In the genomic region with DNA sequence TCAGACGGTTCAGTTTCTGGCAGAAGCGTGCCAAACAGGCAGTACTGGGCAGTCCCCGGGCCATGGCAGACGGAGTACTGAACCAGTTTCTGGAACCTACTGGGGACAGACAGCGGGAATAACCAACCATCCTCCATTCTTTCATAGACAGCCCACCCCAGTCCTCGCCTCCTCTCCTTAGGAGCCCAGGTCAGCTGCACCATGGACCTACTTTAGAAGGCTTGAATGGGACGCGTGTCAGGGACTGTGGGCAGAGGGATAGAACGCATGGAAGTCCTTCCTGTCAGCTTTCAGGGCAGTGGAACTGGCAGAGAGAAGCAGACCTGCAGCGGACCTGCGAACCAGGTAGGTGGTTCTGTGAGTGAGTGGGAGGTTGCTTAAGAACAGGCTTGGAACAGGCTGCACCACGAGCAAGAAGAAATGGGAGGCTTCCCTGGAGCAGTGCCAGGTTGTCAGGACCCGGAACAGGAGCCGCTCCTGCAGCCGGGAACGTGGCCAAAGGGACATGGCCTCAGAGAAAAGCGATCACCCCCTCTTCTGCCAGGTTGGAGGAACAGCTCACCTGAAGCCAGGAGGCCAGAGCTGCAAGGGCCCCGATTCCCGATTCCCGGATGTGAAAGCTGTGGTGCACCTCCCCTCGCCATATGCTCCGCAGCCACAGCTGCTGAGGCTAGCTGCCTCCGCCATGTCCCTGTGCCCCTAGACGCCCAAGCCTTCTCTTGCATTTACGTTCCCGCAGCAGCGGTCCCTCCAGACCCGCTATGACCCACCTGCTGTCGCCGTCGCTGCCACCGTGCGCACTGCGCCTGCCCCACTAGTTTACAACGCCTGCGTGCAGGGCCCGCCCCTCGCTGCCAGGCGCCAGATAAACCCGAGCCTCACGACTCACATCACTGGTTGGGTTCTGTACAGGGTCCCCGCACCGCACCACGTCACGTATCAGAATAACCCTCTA, we compare ENCODE assay signal across 8 mouse cellular contexts. TPM values are rescaled to one million over a fixed set of nuclear protein-coding genes. Genes with fewer than 3 reads are reported as not detected.
DNase-seq lines count a peak whose midpoint lies in the region; ATAC-seq and TF ChIP-seq lines count a peak whose summit lies in the region.

No protein-coding gene starts in this region.

- H3K27ac ChIP-seq in spleen, adult 2 months (ENCODE audit: insufficient read depth, low read length): no peak overlapping the region
- H3K27ac ChIP-seq in kidney, adult 2 months (ENCODE audit: insufficient read depth, low read depth, low read length): no peak overlapping the region
- H3K27ac ChIP-seq in limb, embryonic 12.5 days: no peak overlapping the region
- H3K27ac ChIP-seq in midbrain, embryonic 11.5 days (ENCODE audit: low read depth, low read length): no peak overlapping the region
- H3K27ac ChIP-seq in stomach, embryonic 16.5 days (ENCODE audit: low read length): peak overlapping the region; percentile 51

- no peaks in the 10 kb centered on the region for H3K27me3 ChIP-seq in spleen, adult 2 months (ENCODE audit: control insufficient read depth, insufficient read depth, low read length)
- H3K27me3 ChIP-seq in kidney, adult 2 months (replicated peaks; ENCODE audit: control insufficient read depth, insufficient read depth, low read length): no peaks in the 10 kb centered on the region
- peaks cover 70% of the 10 kb centered on the region for H3K27me3 ChIP-seq in limb, embryonic 12.5 days
- peaks cover 19% of the 10 kb centered on the region for H3K27me3 ChIP-seq in midbrain, embryonic 11.5 days (ENCODE audit: control insufficient read depth, insufficient read depth, low read length)
- no peaks in the 10 kb centered on the region for H3K27me3 ChIP-seq in stomach, embryonic 16.5 days (ENCODE audit: control insufficient read depth, insufficient read depth, low read length)

- H3K36me3 ChIP-seq in spleen, adult 2 months (ENCODE audit: control insufficient read depth, insufficient read depth, low read length): no peaks in the 10 kb centered on the region
- H3K36me3 ChIP-seq in kidney, adult 2 months (ENCODE audit: control insufficient read depth, insufficient read depth, low read length): no peaks in the 10 kb centered on the region
- H3K36me3 ChIP-seq in limb, embryonic 12.5 days: no peaks in the 10 kb centered on the region
- H3K36me3 ChIP-seq in midbrain, embryonic 11.5 days (ENCODE audit: control insufficient read depth, insufficient read depth, low read length): no peaks in the 10 kb centered on the region
- H3K36me3 ChIP-seq in stomach, embryonic 16.5 days (ENCODE audit: control insufficient read depth, insufficient read depth, low read length): no peaks in the 10 kb centered on the region

- H3K4me3 ChIP-seq in spleen, adult 2 months (ENCODE audit: extremely low read depth, insufficient read depth, insufficient read length): peak overlapping the region; percentile 54
- peak overlapping the region; percentile 74 for H3K4me3 ChIP-seq in kidney, adult 2 months (ENCODE audit: insufficient read depth, low read depth, low read length)
- peak overlapping the region; percentile 51 for H3K4me3 ChIP-seq in limb, embryonic 12.5 days (replicated peaks)
- H3K4me3 ChIP-seq in midbrain, embryonic 11.5 days (ENCODE audit: low read depth, low read length): peak overlapping the region; percentile 39
- H3K4me3 ChIP-seq in stomach, embryonic 16.5 days (replicated peaks; ENCODE audit: low read length): peak overlapping the region; percentile 66

- no peak for TF ChIP-seq POLR2A in spleen, adult 2 months (IDR thresholded peaks at IDR 0.05; ENCODE audit: low read depth, low read length)
- TF ChIP-seq POLR2A in kidney, adult 2 months (IDR thresholded peaks at IDR 0.05; ENCODE audit: low read depth, low read length): no peak

- TF ChIP-seq CTCF in spleen, adult 2 months (IDR thresholded peaks at IDR 0.05; ENCODE audit: extremely low read depth, insufficient read depth, insufficient read length, insufficient replicate concordance): no peak
- no peak for TF ChIP-seq CTCF in kidney, adult 2 months (conservative IDR thresholded peaks at IDR 0.05; ENCODE audit: insufficient read depth, insufficient read length, low read depth, low read length)

- no peak for DNase-seq in spleen, adult 2 months (ENCODE audit: low read depth in 1 of 2, low spot score in 2 of 2)
- DNase-seq in spleen, postnatal 36 days (ENCODE audit: low spot score in 2 of 2): no peak
- DNase-seq in embryo, embryonic 9.5 days (ENCODE audit: extremely low spot score): peak; percentile 15
- DNase-seq in kidney, adult 2 months: peak; percentile 83
- peak; percentile 86 for DNase-seq in midbrain, embryonic 11.5 days (ENCODE audit: low spot score, missing footprints)

- peak; percentile 77 for ATAC-seq in granulocyte monocyte progenitor cell, adult 5-6 weeks (replicated peaks; ENCODE audit: poor library complexity, severe bottlenecking)
- no peak for ATAC-seq in limb, embryonic 12.5 days (ENCODE audit: insufficient number of reproducible peaks, insufficient read depth, low FRiP score, low TSS enrichment, low read depth)
- peak; percentile 38; the same call in 1 of the 2 replicates for ATAC-seq in midbrain, embryonic 11.5 days (ENCODE audit: low FRiP score)
- ATAC-seq in stomach, embryonic 16.5 days (ENCODE audit: insufficient read depth, low FRiP score): peak; percentile 79

- H3K9ac ChIP-seq in limb, embryonic 12.5 days (replicated peaks): peak overlapping the region; percentile 57
- H3K9ac ChIP-seq in midbrain, embryonic 11.5 days (ENCODE audit: low read length): peak overlapping the region; percentile 51
- H3K9ac ChIP-seq in stomach, embryonic 16.5 days (ENCODE audit: low read length): peak overlapping the region; percentile 79

- H3K4me1 ChIP-seq in spleen, adult 2 months (ENCODE audit: control insufficient read depth, insufficient read depth, insufficient read length): 0 out of 2 replicates have a peak, but pooled peaks cover 3% of the 10 kb centered on the region
- H3K4me1 ChIP-seq in kidney, adult 2 months (ENCODE audit: control insufficient read depth, insufficient read depth, low read length): 0 out of 2 replicates have a peak, but pooled peaks cover 3% of the 10 kb centered on the region
- peaks cover 5% of the 10 kb centered on the region; the same call in 1 of the 2 replicates for H3K4me1 ChIP-seq in limb, embryonic 12.5 days (replicated peaks)
- peaks cover 3% of the 10 kb centered on the region; the same call in 1 of the 2 replicates for H3K4me1 ChIP-seq in midbrain, embryonic 11.5 days (ENCODE audit: control insufficient read depth, insufficient read depth, low read length)
- H3K4me1 ChIP-seq in stomach, embryonic 16.5 days (ENCODE audit: control insufficient read depth, insufficient read depth, low read length): peaks cover 11% of the 10 kb centered on the region

- peak overlapping the region; percentile 74 for H3K4me2 ChIP-seq in limb, embryonic 12.5 days
- H3K4me2 ChIP-seq in midbrain, embryonic 11.5 days: peak overlapping the region; percentile 72
- peak overlapping the region; percentile 88 for H3K4me2 ChIP-seq in stomach, embryonic 16.5 days (ENCODE audit: low read depth, low read length)

- no peaks in the 10 kb centered on the region for H3K9me3 ChIP-seq in limb, embryonic 12.5 days
- no peaks in the 10 kb centered on the region for H3K9me3 ChIP-seq in midbrain, embryonic 11.5 days (ENCODE audit: control insufficient read depth, low read length)
- H3K9me3 ChIP-seq in stomach, embryonic 16.5 days (replicated peaks; ENCODE audit: control insufficient read depth, low read length): no peaks in the 10 kb centered on the region

- 18% methylated on average over 45 of the region's 45 CpGs for WGBS in spleen, adult 2 months
- WGBS in kidney, adult 2 months: 13% methylated on average over 45 of the region's 45 CpGs
- 13% methylated on average over 45 of the region's 45 CpGs for WGBS in limb, embryonic 12.5 days
- WGBS in midbrain, embryonic 11.5 days: 15% methylated on average over 45 of the region's 45 CpGs
- 13% methylated on average over 45 of the region's 45 CpGs for WGBS in stomach, embryonic 16.5 days

RNA-seq across cellular contexts. Expression of a gene that starts 6.9 kb away (rescaled TPM):
- polyA plus RNA-seq in spleen, adult 2 months (2012; rRNA removed): 4.3 and 5.1 TPM in 2 replicates
- 2.9 and 3.9 TPM in 2 replicates for total RNA-seq in granulocyte monocyte progenitor cell, adult 5-6 weeks (2014; fragmentation: Nextera tagmentation)
- 1.5 and 2.0 TPM in 2 replicates for total RNA-seq in granulocyte monocyte progenitor cell, adult 5-6 weeks (2017)
- polyA plus RNA-seq in kidney, adult 2 months (2012; rRNA removed): 8.1 and 9.1 TPM in 2 replicates
- polyA plus RNA-seq in limb, embryonic 12.5 days (2016; fragmentation: Nextera tagmentation; extraction: Ambion mirVana): 2.7 and 2.9 TPM in 2 replicates
- polyA plus RNA-seq in midbrain, embryonic 11.5 days (2014; fragmentation: Nextera tagmentation; extraction: Ambion mirVana): 1.5 and 2.0 TPM in 2 replicates
- 25.9 and 26.6 TPM in 2 replicates for polyA plus RNA-seq in stomach, embryonic 16.5 days (2015; fragmentation: Nextera tagmentation; extraction: Ambion mirVana)

RNA-seq across cellular contexts. Expression of a gene that starts 14.5 kb away (rescaled TPM):
- polyA plus RNA-seq in spleen, adult 2 months (2012; rRNA removed): 0.15 and 0.33 TPM in 2 replicates
- not detected in 2 replicates for total RNA-seq in granulocyte monocyte progenitor cell, adult 5-6 weeks (2014; fragmentation: Nextera tagmentation)
- total RNA-seq in granulocyte monocyte progenitor cell, adult 5-6 weeks (2017): not detected in 2 replicates
- 0.86 and 1.1 TPM in 2 replicates for polyA plus RNA-seq in kidney, adult 2 months (2012; rRNA removed)
- polyA plus RNA-seq in limb, embryonic 12.5 days (2016; fragmentation: Nextera tagmentation; extraction: Ambion mirVana): 0.26 and 0.33 TPM in 2 replicates
- polyA plus RNA-seq in midbrain, embryonic 11.5 days (2014; fragmentation: Nextera tagmentation; extraction: Ambion mirVana): 0.41 and 0.86 TPM in 2 replicates
- polyA plus RNA-seq in stomach, embryonic 16.5 days (2015; fragmentation: Nextera tagmentation; extraction: Ambion mirVana): 1.8 and 2.1 TPM in 2 replicates

RNA-seq across cellular contexts. Expression of a gene that starts 15.1 kb away (rescaled TPM):
- not detected in 2 replicates for polyA plus RNA-seq in spleen, adult 2 months (2012; rRNA removed)
- not detected in 2 replicates for total RNA-seq in granulocyte monocyte progenitor cell, adult 5-6 weeks (2014; fragmentation: Nextera tagmentation)
- not detected in 2 replicates for total RNA-seq in granulocyte monocyte progenitor cell, adult 5-6 weeks (2017)
- polyA plus RNA-seq in kidney, adult 2 months (2012; rRNA removed): 0.05 and 0.11 TPM in 2 replicates
- polyA plus RNA-seq in limb, embryonic 12.5 days (2016; fragmentation: Nextera tagmentation; extraction: Ambion mirVana): not detected in 2 replicates
- 0.14 and 0.23 TPM in 2 replicates for polyA plus RNA-seq in midbrain, embryonic 11.5 days (2014; fragmentation: Nextera tagmentation; extraction: Ambion mirVana)
- 0.34 and 0.51 TPM in 2 replicates for polyA plus RNA-seq in stomach, embryonic 16.5 days (2015; fragmentation: Nextera tagmentation; extraction: Ambion mirVana)

RNA-seq across cellular contexts. Expression of a gene that starts 43.0 kb away (rescaled TPM):
- polyA plus RNA-seq in spleen, adult 2 months (2012; rRNA removed): 42.5 and 44.6 TPM in 2 replicates
- total RNA-seq in granulocyte monocyte progenitor cell, adult 5-6 weeks (2014; fragmentation: Nextera tagmentation): 69.2 and 77.1 TPM in 2 replicates
- 39.3 and 54.7 TPM in 2 replicates for total RNA-seq in granulocyte monocyte progenitor cell, adult 5-6 weeks (2017)
- 53.0 and 53.8 TPM in 2 replicates for polyA plus RNA-seq in kidney, adult 2 months (2012; rRNA removed)
- 50.6 and 52.1 TPM in 2 replicates for polyA plus RNA-seq in limb, embryonic 12.5 days (2016; fragmentation: Nextera tagmentation; extraction: Ambion mirVana)
- 41.1 and 46.5 TPM in 2 replicates for polyA plus RNA-seq in midbrain, embryonic 11.5 days (2014; fragmentation: Nextera tagmentation; extraction: Ambion mirVana)
- polyA plus RNA-seq in stomach, embryonic 16.5 days (2015; fragmentation: Nextera tagmentation; extraction: Ambion mirVana): 24.7 and 25.3 TPM in 2 replicates

RNA-seq across cellular contexts. Expression of a gene that starts 45.2 kb away (rescaled TPM):
- 56.2 and 81.6 TPM in 2 replicates for polyA plus RNA-seq in spleen, adult 2 months (2012; rRNA removed)
- 18.4 and 24.8 TPM in 2 replicates for total RNA-seq in granulocyte monocyte progenitor cell, adult 5-6 weeks (2014; fragmentation: Nextera tagmentation)
- total RNA-seq in granulocyte monocyte progenitor cell, adult 5-6 weeks (2017): 32.1 and 43.8 TPM in 2 replicates
- 103 and 115 TPM in 2 replicates for polyA plus RNA-seq in kidney, adult 2 months (2012; rRNA removed)
- 72.0 and 75.6 TPM in 2 replicates for polyA plus RNA-seq in limb, embryonic 12.5 days (2016; fragmentation: Nextera tagmentation; extraction: Ambion mirVana)
- polyA plus RNA-seq in midbrain, embryonic 11.5 days (2014; fragmentation: Nextera tagmentation; extraction: Ambion mirVana): 46.7 and 47.1 TPM in 2 replicates
- 56.8 and 61.1 TPM in 2 replicates for polyA plus RNA-seq in stomach, embryonic 16.5 days (2015; fragmentation: Nextera tagmentation; extraction: Ambion mirVana)

Comparison
In these comparisons a context has a peak if more than half of its experiments do, and no peak if none do; other contexts are left out.
1. DNase-seq: peak in embryo, embryonic 9.5 days (single experiment), kidney, adult 2 months (single experiment) and midbrain, embryonic 11.5 days (single experiment); none in spleen, adult 2 months (0 of 2) and spleen, postnatal 36 days (0 of 2).
2. Peak in every context shown above with its lines, with median percentiles within 50 percentile points of each other: H3K4me3 ChIP-seq, H3K4me2 ChIP-seq and H3K9ac ChIP-seq.